Mouse (Mus musculus): ENCODE measurements around the gene Cables2.

- TF ChIP-seq CTCF (conservative IDR thresholded peaks at IDR 0.05; ENCODE audit: low read length) (no peak), NANOG (IDR thresholded peaks at IDR 0.05; ENCODE audit: borderline replicate concordance, low read length) (no peak), POU5F1 (IDR thresholded peaks at IDR 0.05; ENCODE audit: borderline replicate concordance, low read length) (no peak)
These were observed 6.0 kb upstream of the Cables2 start for GRCm38 (mm10) chr2:180279321-180279720.

Data from E14TG2a.4 (cell line).